Comparison of ENCODE assay signal across 21 mouse cellular contexts in the genomic region with DNA sequence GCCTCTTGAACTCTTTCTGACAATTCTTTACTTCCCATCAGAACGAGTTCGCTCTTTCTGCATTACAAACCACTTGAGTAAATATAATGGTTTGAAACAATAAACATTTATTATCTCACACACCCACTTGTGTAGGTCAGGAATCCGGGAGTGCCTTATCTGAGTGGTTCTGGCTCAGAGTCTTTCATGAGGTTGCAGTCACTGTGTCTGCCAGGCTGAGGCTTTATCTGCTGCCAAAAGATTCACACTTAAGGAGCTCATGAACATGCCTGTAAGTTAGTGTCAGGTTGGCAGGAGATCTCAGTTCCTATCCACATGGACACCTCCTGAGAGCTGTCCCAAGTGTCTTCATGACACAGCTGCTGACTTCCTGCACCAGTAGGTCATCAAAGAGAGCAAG. TPM values are rescaled to one million over a fixed set of nuclear protein-coding genes. Genes with fewer than 3 reads are reported as not detected.
DNase-seq lines count a peak whose midpoint lies in the region; ATAC-seq lines count a peak whose summit lies in the region.
"Had no signal": no experiment of that assay in that cellular context is flagged by ENCODE, and none has a peak within 500 bp of the region (broad histone marks: within the 10 kb centered on the region; RNA-seq: fewer than 3 reads in every experiment).

No protein-coding gene starts in this region.

- H3K4me1 ChIP-seq in heart, embryonic 15.5 days (replicated peaks), result peaks cover 30% of the 10 kb centered on the region

- H3K27ac ChIP-seq in heart, embryonic 15.5 days, result 0 out of 2 replicates have a peak overlapping the region, but pooled peaks have one; percentile 32
- H3K27ac ChIP-seq: heart, adult 2 months; hindbrain, embryonic 14.5 days; limb, embryonic 12.5 days; midbrain, embryonic 15.5 days had no signal

- H3K27me3 ChIP-seq in heart, embryonic 15.5 days, result no peaks in the 10 kb centered on the region
- H3K27me3 ChIP-seq: limb, embryonic 12.5 days; midbrain, embryonic 15.5 days had no signal

- no peaks in the 10 kb centered on the region for H3K36me3 ChIP-seq in heart, embryonic 15.5 days
- H3K36me3 ChIP-seq: limb, embryonic 12.5 days; midbrain, embryonic 15.5 days had no signal

- intact Hi-C loops in left cerebral cortex, postnatal 14 days (cut with DNase I), result no loop called here

- H3K9me3 ChIP-seq in heart, embryonic 15.5 days (replicated peaks), result no peaks in the 10 kb centered on the region
- H3K9me3 ChIP-seq: limb, embryonic 12.5 days; midbrain, embryonic 15.5 days had no signal

- no peak overlapping the region for H3K4me3 ChIP-seq in heart, embryonic 15.5 days
- H3K4me3 ChIP-seq: erythroblast, embryonic 14.5 days; heart, adult 2 months; limb, embryonic 12.5 days; midbrain, embryonic 15.5 days had no signal

- no peak overlapping the region for H3K9ac ChIP-seq in heart, embryonic 15.5 days
- H3K9ac ChIP-seq: hindbrain, embryonic 14.5 days; limb, embryonic 12.5 days; midbrain, embryonic 15.5 days had no signal

- ATAC-seq in heart, embryonic 15.5 days (replicated peaks; ENCODE audit: insufficient number of reproducible peaks, insufficient read depth, low FRiP score, low read depth), result no peak
- 0 out of 2 replicates have a peak, but pooled peaks have one; percentile 29 for ATAC-seq in common myeloid progenitor, adult 5-6 weeks (replicated peaks; ENCODE audit: low read depth, poor library complexity, severe bottlenecking)
- ATAC-seq in megakaryocyte progenitor cell, adult 5-6 weeks (replicated peaks; ENCODE audit: poor library complexity), result peak; percentile 85
- ATAC-seq: forebrain, embryonic 16.5 days; midbrain, embryonic 15.5 days had no signal

- H3K4me2 ChIP-seq in heart, embryonic 15.5 days, result no peak overlapping the region
- H3K4me2 ChIP-seq: hindbrain, embryonic 14.5 days; limb, embryonic 12.5 days; midbrain, embryonic 15.5 days had no signal

- DNase-seq in heart, adult 8-10 months (ENCODE audit: low spot score), result no peak
- peak; percentile 3 for DNase-seq in CD4-positive helper T cell, adult 2 months (ENCODE audit: low read depth, low spot score)
- no peak for DNase-seq in left cerebral cortex, postnatal 14 days (ENCODE audit: low spot score in 2 of 2)
- no peak for DNase-seq in urinary bladder, postnatal 25 days (ENCODE audit: low spot score)
- DNase-seq: cerebellum, adult 18-20 months; heart, adult 2 months; kidney, adult 18-20 months; kidney, postnatal 10 days; layer of hippocampus, adult 9-11 months; lung, adult 2 months; right cerebral cortex, adult 18-20 months; spleen, adult 18-20 months; thymus, adult 2 months had no signal

- 7% methylated on average over 3 of the region's 3 CpGs for WGBS in heart, embryonic 15.5 days

RNA-seq across cellular contexts. Expression of a gene that starts 47.8 kb away (rescaled TPM):
- 12.9 and 13.2 TPM in 2 replicates for polyA plus RNA-seq in heart, embryonic 15.5 days (2015; fragmentation: Nextera tagmentation; extraction: Ambion mirVana)
- 10 to 100 TPM; 18.5 to 26.6 (median 22.1) TPM for total RNA-seq in heart, adult 8-10 months (2022)
- 20.0 and 20.1 TPM in 2 replicates for total RNA-seq in common myeloid progenitor, adult 5-6 weeks (2017)
- total RNA-seq in megakaryocyte progenitor cell, adult 5-6 weeks (2015), result 15.8 and 17.3 TPM in 2 replicates
- total RNA-seq in megakaryocyte progenitor cell, adult 5-6 weeks (2017), result 8.5 and 11.4 TPM in 2 replicates
- total RNA-seq in left cerebral cortex, postnatal 14 days (2021), result 10 to 100 TPM; 34.7 to 35.6 TPM
